Mouse (Mus musculus) left cerebral cortex, postnatal 4 days (tissue): ENCODE data around the gene Gm40460. TPM values are rescaled to one million over a fixed set of nuclear protein-coding genes. Genes with fewer than 3 reads are reported as not detected.
"Not testable (repeated sequence)": the region's sequence is repeated elsewhere in the genome, so short reads cannot be mapped to it uniquely, and the experiment has no call there.

Source experiments
- DNase-seq: peaks from one replicate; pipeline ENCODE4 v3.0.0-alpha.2; 2022
- intact Hi-C: fragments of 180-260 bp; cut with DNase I; formaldehyde crosslinking; loops from one replicate; pipeline ENCODE4 v1.15.1; 2025
- total RNA-seq, 2 experiments: library from RNA; stranded (reverse); gene quantifications; 2 replicates each; pipeline ENCODE4 v1.2.3; 2021

Gene Gm40460
- not detected for total RNA-seq

DNA sequence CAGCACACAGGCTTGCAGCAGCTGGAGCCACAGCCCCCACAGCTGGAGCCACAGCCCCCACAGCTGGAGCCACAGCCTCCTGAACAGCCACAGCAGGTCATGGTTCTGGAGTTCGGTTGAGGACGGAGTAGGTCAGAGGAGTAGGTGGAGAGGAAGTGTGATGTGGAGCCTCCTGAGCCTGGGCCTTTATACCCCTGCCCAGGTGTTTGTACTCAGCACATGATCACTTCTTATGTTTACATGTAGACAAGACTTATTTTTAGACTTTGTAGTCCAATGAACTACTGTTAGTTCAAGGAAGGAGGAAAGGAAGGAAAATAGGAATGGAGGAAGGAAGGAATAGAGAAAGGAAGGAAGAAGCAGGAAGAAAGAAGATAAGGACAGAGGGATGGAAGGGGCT is at the start of gene Gm40460:
Gene Gm40460 (minus strand): TSS at position 101 of the 400 bp plus-strand sequence.
- no peak for DNase-seq
- intact Hi-C loops, result loop anchor here (10.0 kb wide), 1 partner anchor 96 kb away; the partner anchor contains the start of gene Gm45337

DNA sequence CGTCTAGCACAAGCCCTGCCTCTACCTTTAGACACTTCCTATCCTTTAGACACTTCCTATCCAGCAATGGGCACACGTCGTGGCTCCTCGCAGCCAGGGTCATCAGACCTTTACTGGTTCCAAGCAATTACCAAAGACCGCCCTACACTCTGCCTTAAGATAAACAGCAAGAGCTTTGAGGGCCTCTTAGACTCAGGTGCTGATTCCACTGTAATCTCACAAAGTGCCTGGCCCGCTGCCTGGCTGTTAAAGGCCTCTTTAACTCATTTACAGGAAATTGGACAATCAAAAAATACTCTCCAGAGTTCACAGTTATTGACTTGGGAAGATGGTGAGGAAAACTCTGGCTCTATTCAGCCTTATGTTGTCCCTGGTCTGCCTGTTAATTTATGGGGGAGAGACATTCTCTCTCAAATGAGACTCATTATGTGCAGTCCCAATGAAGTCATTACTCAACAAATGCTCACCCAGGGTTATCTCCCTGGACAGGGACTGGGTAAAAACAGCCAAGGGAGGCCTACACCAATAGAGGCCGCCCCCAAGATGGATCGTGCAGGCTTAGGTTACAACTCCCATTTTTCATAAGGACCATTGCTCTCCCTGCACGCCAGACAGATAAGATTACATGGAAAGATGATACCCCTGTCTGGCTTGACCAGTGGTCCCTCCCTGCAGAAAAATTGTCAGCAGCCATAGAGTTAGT is 45.2 kb upstream of the Gm40460 start:
- DNase-seq, intact Hi-C loops: not testable (repeated sequence)

DNA sequence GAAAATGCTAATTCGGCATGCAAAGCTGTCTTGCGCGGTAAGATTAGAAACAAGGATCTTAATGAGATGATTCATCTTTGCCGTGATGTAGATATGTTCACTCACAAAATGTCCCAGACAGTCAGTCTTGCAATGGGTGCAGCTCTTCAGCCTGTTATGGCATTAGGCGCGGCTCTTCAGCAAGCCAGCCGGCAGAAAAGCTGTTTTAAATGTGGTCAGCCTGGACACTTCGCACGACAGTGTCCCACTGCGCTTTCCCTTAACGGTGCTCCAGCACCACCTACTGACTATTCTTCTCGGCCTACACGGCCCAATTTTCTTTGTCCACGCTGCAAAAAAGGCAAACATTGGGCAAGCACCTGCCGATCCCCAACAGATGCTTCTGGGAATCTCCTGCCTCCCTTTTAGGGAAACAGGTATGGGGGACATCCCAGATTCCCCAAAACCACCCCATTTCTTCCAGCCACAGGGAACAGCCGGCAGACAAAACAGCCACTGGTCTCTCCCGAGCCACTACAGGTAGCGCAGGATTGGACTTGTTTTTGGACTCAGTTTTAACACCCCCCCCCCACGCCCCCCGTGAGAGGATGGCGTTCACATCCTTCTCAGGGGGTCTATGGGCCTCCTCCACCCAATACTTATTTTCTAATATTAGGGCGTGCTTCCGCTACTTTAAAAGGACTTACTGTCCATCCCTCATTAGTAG is 44.4 kb upstream of the Gm40460 start:
- intact Hi-C loops, result no loop called here
- peak; percentile 34 for DNase-seq

- DNase-seq, result peak; percentile 97
- intact Hi-C loops, result no loop called here
Observed at GRCm38 (mm10) chr7:142284615-142285080, 43.8 kb upstream of the Gm40460 start.

- intact Hi-C loops, result no loop called here
- DNase-seq, result peak; percentile 57
Observed at GRCm38 (mm10) chr7:142284023-142284591, 43.2 kb upstream of the Gm40460 start.

DNA sequence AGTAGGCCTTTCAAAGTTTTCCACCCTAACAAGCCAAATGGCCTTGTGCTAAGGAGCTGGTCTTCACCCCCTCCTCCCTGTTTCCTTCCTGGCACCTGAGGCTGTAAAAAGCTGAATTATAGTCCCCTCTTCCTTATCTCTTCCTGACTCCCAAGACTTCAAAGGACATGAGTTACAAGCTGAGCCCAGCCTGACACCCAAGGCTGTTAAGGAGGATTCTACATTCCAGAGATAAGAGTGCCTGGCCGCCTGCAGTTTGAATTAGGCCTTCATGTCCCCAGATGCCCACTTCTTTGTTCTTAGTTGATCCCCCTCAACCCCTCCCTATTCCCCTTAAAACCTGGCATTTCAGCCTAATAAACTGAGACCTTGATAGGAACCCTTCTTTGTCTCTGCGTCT is 42.0 kb upstream of the Gm40460 start:
- DNase-seq, intact Hi-C loops: not testable (repeated sequence)

DNA sequence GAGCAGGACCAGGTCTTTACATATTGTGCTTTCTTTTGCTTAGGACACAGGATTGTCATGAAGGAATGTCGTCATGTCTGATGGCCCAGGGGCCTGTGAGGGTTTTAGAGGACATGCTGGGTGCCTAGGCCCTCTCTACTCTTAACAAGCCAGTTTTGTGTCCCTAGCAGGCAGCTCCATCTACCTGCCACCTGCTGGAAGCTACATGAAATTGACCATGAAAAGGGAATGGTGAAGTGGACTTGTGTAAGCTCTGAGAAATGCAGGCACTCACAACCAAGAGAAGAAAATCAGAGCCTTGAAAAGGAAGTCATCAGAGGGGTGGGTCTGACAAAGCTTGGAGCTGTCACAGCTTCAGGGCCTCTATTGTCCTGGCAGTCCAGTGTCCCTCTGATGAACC is 38.4 kb upstream of the Gm40460 start:
- DNase-seq, intact Hi-C loops: not testable (repeated sequence)

GRCm38 (mm10) chr7:142278183-142278582 is 37.3 kb upstream of the Gm40460 start:
- peak; percentile 69 for DNase-seq
- intact Hi-C loops, result loop anchor here (1.0 kb wide), 1 partner anchor 15 kb away; no protein-coding TSS in a partner anchor

DNA sequence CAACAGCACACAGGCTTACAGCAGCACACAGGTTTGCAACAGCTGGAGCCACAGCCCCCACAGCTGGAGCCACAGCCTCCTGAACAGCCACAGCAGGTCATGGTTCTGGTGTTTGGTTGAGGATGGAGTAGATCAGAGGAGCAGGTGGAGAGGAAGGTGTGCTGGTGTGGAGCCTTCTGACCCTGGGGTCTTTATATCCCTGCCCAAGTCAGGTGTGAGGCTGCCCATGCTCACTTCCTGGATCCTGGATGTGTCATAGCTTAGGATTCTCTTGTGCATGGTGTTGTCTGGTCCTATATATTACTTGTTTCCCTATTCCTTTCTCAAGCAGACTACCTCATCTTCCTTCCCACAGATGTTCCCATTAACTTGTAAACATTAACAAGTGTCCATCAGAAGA is 33.4 kb upstream of the Gm40460 start, which contains the start of gene Gm4559:
Gene Gm4559 (minus strand): TSS at position 101 of the 400 bp plus-strand sequence.
- DNase-seq, intact Hi-C loops: not testable (repeated sequence)

DNA sequence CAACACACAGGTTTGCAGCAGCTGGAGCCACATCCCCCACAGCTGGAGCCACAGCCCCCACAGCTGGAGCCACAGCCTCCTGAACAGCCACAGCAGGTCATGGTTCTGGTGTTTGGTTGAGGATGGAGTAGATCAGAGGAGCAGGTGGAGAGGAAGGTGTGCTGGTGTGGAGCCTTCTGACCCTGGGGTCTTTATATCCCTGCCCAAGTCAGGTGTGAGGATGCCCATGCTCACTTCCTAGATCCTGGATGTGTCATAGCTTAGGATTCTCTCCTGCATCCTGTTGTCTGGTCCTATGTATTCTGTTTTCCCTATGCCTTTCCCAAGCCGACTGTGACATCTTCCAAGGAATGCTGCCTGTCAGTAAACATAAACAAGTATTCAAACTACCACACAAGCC is 17.4 kb upstream of the Gm40460 start, which contains the start of gene Gm2431:
Gene Gm2431 (minus strand): TSS at position 101 of the 400 bp plus-strand sequence.
- DNase-seq, intact Hi-C loops: not testable (repeated sequence)

DNA sequence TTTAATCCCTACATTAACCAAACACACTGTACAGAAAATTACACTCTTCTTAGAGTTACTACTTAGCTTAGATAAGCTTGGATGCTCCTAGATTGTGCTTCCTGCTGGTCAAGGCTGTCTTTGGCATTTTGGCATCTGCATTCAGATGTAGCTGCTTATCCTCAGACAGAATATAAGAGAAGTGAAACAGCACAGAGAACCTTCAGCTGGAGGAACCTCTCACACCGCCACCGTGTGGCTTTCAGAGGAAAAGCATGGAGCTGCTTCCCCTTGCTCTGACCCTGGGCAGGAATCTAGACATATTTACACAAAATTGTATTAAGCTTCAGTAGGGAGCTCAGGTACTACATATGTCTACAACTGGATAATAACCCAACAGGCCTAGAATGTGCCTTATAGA is 14.6 kb upstream of the Gm40460 start:
- peak; percentile 27 for DNase-seq
- intact Hi-C loops, result no loop called here

DNA sequence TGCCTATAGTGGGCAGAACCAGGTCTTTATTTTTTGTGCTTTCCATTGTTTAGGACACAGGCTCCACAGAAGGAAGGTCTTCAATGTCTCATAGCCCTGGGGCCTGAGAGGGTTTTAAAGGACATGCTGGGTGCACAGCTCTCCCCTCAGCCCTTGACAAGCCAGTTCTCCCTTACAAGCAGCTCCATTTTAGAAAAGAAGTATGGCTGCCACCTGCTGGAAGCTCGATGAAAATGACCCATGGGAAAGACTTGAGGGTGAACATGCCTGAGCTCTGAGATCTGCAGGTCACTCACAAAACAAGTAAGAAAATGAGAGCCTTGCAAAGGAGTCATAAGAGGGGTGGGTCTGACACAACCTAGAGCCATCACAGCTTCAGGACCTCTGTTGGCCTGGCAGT is 8.9 kb upstream of the Gm40460 start:
- intact Hi-C loops, result loop anchor here (10.0 kb wide), 1 partner anchor 105 kb away; the partner anchor contains the start of gene Gm45337

GRCm38 (mm10) chr7:142231540-142231939 is 9.3 kb downstream of the Gm40460 start:
- intact Hi-C loops, result no loop called here
- no peak for DNase-seq

More for the DNA sequence above, 8.9 kb upstream of the Gm40460 start:
- DNase-seq, result peak; percentile 44

DNA sequence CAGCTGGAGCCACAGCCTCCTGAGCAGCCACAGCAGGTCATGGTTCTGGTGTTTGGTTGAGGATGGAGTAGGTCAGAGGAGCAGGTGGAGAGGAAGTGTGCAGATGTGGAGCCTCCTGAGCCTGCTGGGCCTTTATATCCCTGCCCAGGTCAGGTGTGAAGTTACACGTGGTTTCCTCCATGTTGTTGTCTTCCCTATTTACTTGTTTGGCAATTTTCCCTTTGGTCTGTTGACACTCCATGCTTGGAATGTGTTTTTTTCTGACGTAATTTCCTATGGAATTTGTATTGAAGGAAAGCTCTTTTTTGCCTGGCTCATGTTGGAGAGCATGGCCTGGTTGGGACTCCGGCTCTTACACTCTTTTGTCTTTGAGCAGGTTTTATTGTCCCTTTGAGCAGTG is 11.0 kb downstream of the Gm40460 start, which contains the start of gene Krtap5-5:
Gene Krtap5-5 (minus strand): TSS at position 101 of the 400 bp plus-strand sequence.
- DNase-seq, intact Hi-C loops: not testable (repeated sequence)

GRCm38 (mm10) chr7:142224518-142224917 is 16.4 kb downstream of the Gm40460 start:
- intact Hi-C loops, result no loop called here

DNA sequence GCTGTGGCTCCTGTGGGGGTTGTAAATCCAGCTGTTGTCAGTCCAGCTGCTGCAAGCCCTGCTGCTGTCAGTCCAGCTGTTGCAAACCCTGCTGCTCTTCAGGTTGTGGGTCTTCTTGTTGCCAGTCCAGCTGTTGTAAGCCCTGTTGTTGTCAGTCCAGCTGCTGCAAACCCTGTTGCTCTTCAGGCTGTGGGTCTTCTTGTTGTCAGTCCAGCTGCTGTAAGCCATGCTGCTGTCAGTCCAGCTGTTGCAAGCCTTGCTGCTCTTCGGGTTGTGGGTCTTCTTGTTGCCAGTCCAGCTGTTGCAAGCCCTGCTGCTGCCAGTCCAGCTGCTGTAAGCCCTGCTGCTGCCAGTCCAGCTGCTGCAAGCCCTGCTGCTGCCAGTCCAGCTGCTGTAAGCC is 28.7 kb downstream of the Gm40460 start:
- intact Hi-C loops, DNase-seq: not testable (repeated sequence)

More at GRCm38 (mm10) chr7:142224518-142224917, 16.4 kb downstream of the Gm40460 start:
- DNase-seq, result peak; percentile 8

GRCm38 (mm10) chr7:142211559-142211958 is 29.3 kb downstream of the Gm40460 start, which contains the start of gene Gm7579:
Gene Gm7579 (plus strand): TSS chr7:142211859.
- intact Hi-C loops, result no loop called here
- no peak for DNase-seq

DNA sequence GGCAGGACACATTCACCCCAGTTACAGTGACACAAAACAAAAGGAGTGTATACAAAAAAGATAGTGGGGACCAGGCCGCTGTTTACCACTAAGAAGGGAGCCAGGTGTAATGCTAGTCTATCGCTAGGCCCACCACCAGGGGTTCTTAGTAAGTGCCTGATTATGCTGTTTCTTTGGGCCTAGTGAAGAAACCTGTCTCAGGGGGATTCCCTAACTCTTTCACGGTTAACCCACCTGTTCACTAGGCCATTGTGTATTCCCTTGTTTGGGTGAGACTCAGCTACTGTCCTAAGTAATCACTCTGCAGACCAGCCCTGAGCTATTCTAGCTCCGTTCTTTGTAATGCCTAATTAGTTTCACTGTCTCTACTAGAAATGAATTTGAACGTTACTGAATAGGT is 34.0 kb downstream of the Gm40460 start:
- DNase-seq, intact Hi-C loops: not testable (repeated sequence)

GRCm38 (mm10) chr7:142205488-142205887 is 35.4 kb downstream of the Gm40460 start:
- intact Hi-C loops, result no loop called here
- no peak for DNase-seq

GRCm38 (mm10) chr7:142201064-142201463 is 39.8 kb downstream of the Gm40460 start, which contains the start of gene Krtap5-3:
Gene Krtap5-3 (plus strand): TSS chr7:142201364.
- intact Hi-C loops, result no loop called here
- no peak for DNase-seq

DNA sequence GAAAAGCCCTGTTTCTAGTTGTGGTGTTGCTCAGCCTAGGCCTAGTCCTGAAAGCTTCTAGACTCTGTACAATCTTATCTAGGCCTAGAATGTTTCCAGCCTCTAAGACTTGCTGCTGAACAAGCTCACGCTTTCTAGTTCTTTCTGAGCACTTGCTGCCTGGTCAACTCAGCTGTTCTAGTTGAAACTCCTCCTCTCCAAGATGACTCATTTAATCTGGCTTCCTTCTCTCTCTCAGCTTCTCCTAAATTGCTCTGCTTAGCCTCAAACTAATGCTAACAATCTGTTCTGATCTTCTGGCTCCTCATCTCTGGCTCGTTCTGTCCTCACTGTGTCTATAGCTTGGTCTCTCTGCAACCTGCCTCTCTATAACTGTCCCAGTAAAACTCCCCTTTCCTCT is 42.1 kb downstream of the Gm40460 start:
- intact Hi-C loops, result no loop called here
- DNase-seq, result no peak
